Mouse (Mus musculus) MEL (cell line): ENCODE measurements around the gene Anapc5. TPM values are rescaled to one million over a fixed set of nuclear protein-coding genes. Genes with fewer than 3 reads are reported as not detected.

Experiments
- DNase-seq: peaks from one replicate; pipeline ENCODE4 v3.0.0; 2011; ENCODE audit warnings: low read depth, low spot score
- H3K27ac ChIP-seq: 2 replicates; pipeline ENCODE4 v1.5.1; 2012; ENCODE audit warnings: low read depth, mild to moderate bottlenecking, control low read depth, low read length, moderate library complexity; ENCODE audit not compliant: control insufficient read depth
- H3K27me3 ChIP-seq, 2 experiments: fragments of 150-350 bp in 1 of 2; sonication (generic) in 1 of 2; 2 replicates each; pipeline ENCODE4 v1.6.1; 2012; ENCODE audit warnings: low read length in 2 of 2, mild to moderate bottlenecking in 2 of 2, improper control_type of control experiment in 1 of 2, moderate library complexity in 1 of 2; ENCODE audit not compliant: insufficient read depth in 2 of 2, control insufficient read depth in 1 of 2
- H3K36me3 ChIP-seq, 2 experiments: 2 replicates each; pipeline ENCODE4 v1.6.1; 2012 to 2014; ENCODE audit warnings: low read length in 2 of 2, improper control_type of control experiment in 1 of 2, inconsistent platforms in 1 of 2, mild to moderate bottlenecking in 1 of 2; ENCODE audit not compliant: insufficient read depth in 2 of 2, control insufficient read depth in 1 of 2
- H3K4me1 ChIP-seq, 2 experiments: fragments of 150-350 bp in 1 of 2; sonication (generic) in 1 of 2; 2 replicates each; pipeline ENCODE4 v1.6.1; 2012; ENCODE audit warnings: low read length in 2 of 2, improper control_type of control experiment in 1 of 2, mild to moderate bottlenecking in 1 of 2; ENCODE audit not compliant: insufficient read depth in 2 of 2, control insufficient read depth in 1 of 2
- H3K4me3 ChIP-seq, 2 experiments: fragments of 150-350 bp in 1 of 2; sonication (generic) in 1 of 2; 2 replicates each; pipeline ENCODE4 v1.5.1; 2012; ENCODE audit warnings: low read depth in 2 of 2, low read length in 2 of 2, mild to moderate bottlenecking in 2 of 2, moderate library complexity in 2 of 2, control low read depth in 1 of 2, improper control_type of control experiment in 1 of 2; ENCODE audit not compliant: control insufficient read depth in 1 of 2, insufficient read depth in 1 of 2
- H3K79me2 ChIP-seq: 2 replicates; pipeline ENCODE4 v1.6.1; 2012; ENCODE audit warnings: mild to moderate bottlenecking, low read length, moderate library complexity; ENCODE audit not compliant: control insufficient read depth, poor library complexity, insufficient read depth
- H3K9ac ChIP-seq: 2 replicates; pipeline ENCODE4 v1.6.1; 2012; ENCODE audit warnings: low read depth, mild to moderate bottlenecking, control low read depth, low read length, moderate library complexity; ENCODE audit not compliant: control insufficient read depth, poor library complexity, severe bottlenecking
- H3K9me3 ChIP-seq: fragments of 150-350 bp; sonication (generic); replicated peaks from 2 replicates; pipeline ENCODE4 v1.6.1; 2012; ENCODE audit warnings: mild to moderate bottlenecking, low read length, improper control_type of control experiment, moderate library complexity; ENCODE audit not compliant: insufficient read depth
- CHD2 ChIP-seq: IDR thresholded peaks from 2 replicates; pipeline ENCODE4 v1.6.1; 2011; ENCODE audit warnings: low read length, improper control_type of control experiment
- CTCF ChIP-seq, 3 experiments: IDR thresholded peaks in 2 of 3; conservative IDR thresholded peaks in 1 of 3; 2 replicates each; pipeline ENCODE4 v1.5.1; 2011 to 2012; ENCODE audit warnings: low read length in 3 of 3, low read depth in 2 of 3, mild to moderate bottlenecking in 2 of 3, improper control_type of control experiment in 1 of 3, inconsistent platforms in 1 of 3, mixed read lengths in 1 of 3, moderate library complexity in 1 of 3; ENCODE audit not compliant: control insufficient read depth in 1 of 3, insufficient read depth in 1 of 3, poor library complexity in 1 of 3, severe bottlenecking in 1 of 3
- MAFK ChIP-seq: IDR thresholded peaks from 2 replicates; pipeline ENCODE4 v1.6.1; 2011; ENCODE audit warnings: low read depth, mild to moderate bottlenecking, low read length, improper control_type of control experiment, borderline replicate concordance
- MAX ChIP-seq: IDR thresholded peaks from 2 replicates; pipeline ENCODE4 v1.6.1; 2011; ENCODE audit warnings: low read length, improper control_type of control experiment
- MAZ ChIP-seq: IDR thresholded peaks from 2 replicates; pipeline ENCODE4 v1.6.1; 2012; ENCODE audit warnings: low read depth, mild to moderate bottlenecking, inconsistent platforms, low read length, improper control_type of control experiment
- NELFE ChIP-seq: IDR thresholded peaks from 2 replicates; pipeline ENCODE4 v1.6.1; 2011; ENCODE audit warnings: low read depth, low read length, improper control_type of control experiment
- NRF1 ChIP-seq: IDR thresholded peaks from 2 replicates; pipeline ENCODE4 v1.6.1; 2014; ENCODE audit warnings: low read depth, mild to moderate bottlenecking, inconsistent platforms, low read length, improper control_type of control experiment, moderate library complexity; ENCODE audit not compliant: poor library complexity, insufficient read depth, severe bottlenecking
- POLR2A ChIP-seq, 2 experiments: IDR thresholded peaks; 2 replicates each; pipeline ENCODE4 v1.6.1; 2011 to 2012; ENCODE audit warnings: low read length in 2 of 2, mild to moderate bottlenecking in 2 of 2, control low read depth in 1 of 2, improper control_type of control experiment in 1 of 2, low read depth in 1 of 2, moderate library complexity in 1 of 2; ENCODE audit not compliant: control insufficient read depth in 1 of 2, insufficient read depth in 1 of 2, poor library complexity in 1 of 2
- SMC3 ChIP-seq: IDR thresholded peaks from 2 replicates; pipeline ENCODE4 v1.6.1; 2011; ENCODE audit warnings: low read depth, low read length, improper control_type of control experiment
- UBTF ChIP-seq: IDR thresholded peaks from 2 replicates; pipeline ENCODE4 v1.6.1; 2012; ENCODE audit warnings: low read depth, mild to moderate bottlenecking, inconsistent platforms, low read length, improper control_type of control experiment, moderate library complexity, borderline replicate concordance; ENCODE audit not compliant: insufficient read depth
- ZKSCAN1 ChIP-seq: IDR thresholded peaks from 2 replicates; pipeline ENCODE4 v1.6.1; 2012; ENCODE audit warnings: low read depth, mild to moderate bottlenecking, inconsistent platforms, low read length, improper control_type of control experiment, moderate library complexity
- polyA plus RNA-seq, 2 experiments: library from polyadenylated mRNA; stranded (reverse) in 1 of 2; unstranded in 1 of 2; fragments of >175 nt in 1 of 2; fragments of >200 nt in 1 of 2; gene quantifications; 2 replicates each; pipeline versions ENCODE4 v1.2.1 to v1.2.4; 2012; ENCODE audit warnings: low replicate concordance in 2 of 2, low read depth in 1 of 2; ENCODE audit not compliant: insufficient read length in 2 of 2, insufficient read depth in 1 of 2, missing spikeins in 1 of 2
- total RNA-seq: library from RNA; depleted of rRNA; stranded (reverse); fragments of 300-350 nt; gene quantifications from 2 replicates; pipeline ENCODE4 v1.2.3, GENCODE M21; 2012

The Anapc5 gene
- total and polyA plus RNA-seq, 3 experiments, result 244 to 390 TPM; not detected in 1

DNA sequence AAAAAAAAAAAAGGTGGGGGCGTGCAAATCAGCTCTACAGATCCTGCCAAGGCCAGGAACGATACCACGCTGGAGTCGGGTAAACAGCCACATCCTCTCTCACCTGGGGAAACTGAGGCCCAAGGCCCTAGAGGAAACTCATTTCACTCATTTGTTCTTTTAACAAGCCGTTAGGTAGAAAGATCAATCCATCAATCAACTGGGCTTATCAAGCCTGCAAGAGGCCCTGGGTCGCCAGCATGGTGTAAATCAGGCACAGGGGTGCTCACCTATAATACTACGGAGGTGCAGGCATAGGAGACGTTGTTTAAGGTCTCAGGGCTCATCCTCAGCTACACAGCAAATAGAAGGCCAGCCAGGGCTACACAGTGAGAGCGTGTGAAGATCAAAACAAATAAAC lies 49.7 kb downstream of the Anapc5 start:
- Histone ChIP-seq H3K9ac (no peak overlapping the region), H3K36me3 (peaks cover 0 to 11% of the 10 kb centered on the region in 2 experiments; a peak in 3 of 4 replicates), H3K4me3 (no peak overlapping the region), H3K9me3 (no peaks in the 10 kb centered on the region), H3K27me3 (no peaks in the 10 kb centered on the region), H3K4me1 (peaks cover 7 to 17% of the 10 kb centered on the region in 2 experiments), H3K79me2 (peaks cover 18% of the 10 kb centered on the region), H3K27ac (no peak overlapping the region)
- no peak for DNase-seq
- TF ChIP-seq NRF1, result no peak

- TF ChIP-seq MAX, result no peak
- TF ChIP-seq MAZ, result no peak
- TF ChIP-seq SMC3, result no peak
- TF ChIP-seq CHD2, result no peak
- TF ChIP-seq POLR2A (IDR thresholded peaks at IDR 0.05; ENCODE audit: control insufficient read depth in 1 of 2, insufficient read depth in 1 of 2, low read depth in 1 of 2, low read length in 2 of 2, poor library complexity in 1 of 2), result no peak
- Histone ChIP-seq H3K27ac (no peak overlapping the region), H3K79me2 (peaks cover 17% of the 10 kb centered on the region), H3K27me3 (no peaks in the 10 kb centered on the region), H3K9ac (no peak overlapping the region), H3K9me3 (no peaks in the 10 kb centered on the region), H3K4me1 (peaks cover 7 to 17% of the 10 kb centered on the region in 2 experiments), H3K36me3 (peaks cover 0 to 11% of the 10 kb centered on the region in 2 experiments; a peak in 3 of 4 replicates), H3K4me3 (no peak overlapping the region)
- no peak for DNase-seq
Measured at GRCm38 (mm10) chr5:122770806-122771261, 50.3 kb downstream of the Anapc5 start.

GRCm38 (mm10) chr5:122770304-122770703 lies 50.8 kb downstream of the Anapc5 start:
- DNase-seq, result no peak
- Histone ChIP-seq H3K27ac (no peak overlapping the region), H3K27me3 (no peaks in the 10 kb centered on the region), H3K4me3 (no peak overlapping the region), H3K36me3 (peaks cover 0 to 8% of the 10 kb centered on the region in 2 experiments; a peak in 3 of 4 replicates), H3K4me1 (peaks cover 5 to 14% of the 10 kb centered on the region in 2 experiments), H3K9me3 (no peaks in the 10 kb centered on the region), H3K9ac (no peak overlapping the region), H3K79me2 (peaks cover 15% of the 10 kb centered on the region)
- TF ChIP-seq CTCF (IDR thresholded peaks at IDR 0.05 in 2 of 3, conservative IDR thresholded peaks at IDR 0.05 in 1 of 3; ENCODE audit: control insufficient read depth in 1 of 3, insufficient read depth in 1 of 3, low read depth in 2 of 3, low read length in 3 of 3, poor library complexity in 1 of 3, severe bottlenecking in 1 of 3), result no peak
- no peak for TF ChIP-seq MAFK
- no peak for TF ChIP-seq POLR2A (IDR thresholded peaks at IDR 0.05; ENCODE audit: control insufficient read depth in 1 of 2, insufficient read depth in 1 of 2, low read depth in 1 of 2, low read length in 2 of 2, poor library complexity in 1 of 2)
- TF ChIP-seq NRF1, result no peak
- TF ChIP-seq UBTF, result no peak
- TF ChIP-seq NELFE, result no peak
- no peak for TF ChIP-seq ZKSCAN1
